Mouse (Mus musculus) A20 (cell line): ENCODE data around the gene Aurkb.

ENCODE experiments used
- DNase-seq: peaks from one replicate; pipeline ENCODE4 v3.0.0-alpha.2; 2011; ENCODE audit warnings: low read depth, low spot score

The Aurkb gene

DNA sequence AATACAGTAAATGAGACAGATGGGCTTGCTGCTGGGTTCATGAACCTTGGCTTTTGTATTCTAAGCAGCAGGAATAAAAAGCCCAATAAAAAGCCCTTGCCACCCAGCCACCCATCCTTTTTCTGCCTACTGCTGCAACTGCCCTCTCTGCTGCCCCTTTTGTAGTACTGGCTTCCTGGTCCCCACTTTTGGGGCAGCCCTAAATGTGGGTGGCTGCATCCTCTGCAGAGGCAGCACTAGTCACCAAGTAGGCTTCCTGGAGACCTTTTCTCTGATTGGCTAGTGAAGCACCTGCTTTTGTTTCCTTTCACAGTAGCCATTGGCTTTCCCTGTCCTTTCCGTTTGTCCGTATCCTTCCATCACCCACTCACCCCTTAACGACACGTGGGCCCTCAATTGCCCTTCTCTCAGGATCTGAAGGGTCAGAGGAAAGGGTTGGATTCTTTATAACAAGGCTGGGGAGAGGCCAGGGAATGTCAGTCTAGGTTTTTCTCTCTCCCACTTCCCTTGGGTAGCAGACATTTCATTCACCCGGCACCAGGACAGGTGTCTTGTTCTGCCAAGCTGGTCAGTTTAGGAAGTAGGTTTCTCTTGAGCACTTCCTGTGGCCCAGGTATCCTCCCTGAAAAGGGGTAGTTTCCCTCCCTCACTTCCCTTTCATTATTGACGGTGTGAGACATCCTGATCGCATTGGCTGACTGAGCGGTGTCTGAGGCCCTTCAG is 52.8 kb downstream of the Aurkb start:
- DNase-seq: peak; percentile 56

DNA sequence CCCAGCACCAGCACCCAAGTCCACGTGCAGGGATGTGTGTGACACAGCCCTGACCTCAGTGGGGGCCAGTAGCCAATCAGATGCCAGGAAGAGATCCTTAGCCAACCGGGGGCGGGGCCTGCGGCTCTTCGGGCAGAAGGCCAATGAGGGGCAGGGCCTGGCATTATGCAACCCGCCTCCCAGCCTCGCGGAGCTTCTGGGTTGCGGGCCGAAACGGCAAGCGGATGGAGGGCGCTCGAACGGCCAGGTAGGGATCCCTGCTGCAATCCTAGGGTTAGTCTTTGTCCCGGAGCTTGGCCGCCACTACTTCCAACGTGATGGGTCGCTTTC is 53.3 kb downstream of the Aurkb start:
- peak; percentile 98 for DNase-seq

DNA sequence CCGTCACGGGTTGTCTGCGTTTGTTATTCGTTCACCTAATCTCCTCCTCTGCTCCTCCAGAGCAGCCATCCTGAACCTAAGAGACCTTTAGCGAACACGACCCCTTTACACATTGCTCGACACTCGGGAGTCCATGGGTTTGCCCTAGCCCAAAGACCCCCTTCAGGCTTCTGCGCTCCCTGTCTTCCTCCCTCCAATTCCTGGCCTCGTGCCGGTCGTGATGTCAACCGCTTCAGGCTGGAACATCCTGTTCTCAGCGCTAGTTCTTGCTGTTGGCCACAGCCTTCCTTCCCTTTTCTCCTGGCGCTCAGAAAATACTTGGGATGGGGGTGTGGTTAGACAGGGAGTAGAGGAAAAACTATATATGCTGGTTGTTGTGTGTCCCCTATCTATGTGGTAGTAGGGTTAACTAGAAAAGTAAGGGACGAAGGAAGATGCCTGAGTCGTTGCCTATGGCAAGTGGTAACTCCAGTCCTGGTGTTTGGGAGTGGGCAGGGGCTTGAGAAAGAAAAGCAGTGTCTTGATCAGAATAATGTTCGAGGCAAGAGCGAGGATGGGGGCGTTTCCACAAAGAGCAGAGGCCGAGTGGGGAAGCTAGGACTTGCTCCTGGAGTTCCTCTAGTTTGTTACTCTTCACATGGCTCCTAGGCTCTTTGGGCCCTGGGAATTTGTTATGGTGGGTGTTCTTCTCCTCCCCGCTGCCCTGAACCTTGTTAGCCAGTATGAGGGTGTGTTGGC is 53.9 kb downstream of the Aurkb start:
- no peak for DNase-seq

DNA sequence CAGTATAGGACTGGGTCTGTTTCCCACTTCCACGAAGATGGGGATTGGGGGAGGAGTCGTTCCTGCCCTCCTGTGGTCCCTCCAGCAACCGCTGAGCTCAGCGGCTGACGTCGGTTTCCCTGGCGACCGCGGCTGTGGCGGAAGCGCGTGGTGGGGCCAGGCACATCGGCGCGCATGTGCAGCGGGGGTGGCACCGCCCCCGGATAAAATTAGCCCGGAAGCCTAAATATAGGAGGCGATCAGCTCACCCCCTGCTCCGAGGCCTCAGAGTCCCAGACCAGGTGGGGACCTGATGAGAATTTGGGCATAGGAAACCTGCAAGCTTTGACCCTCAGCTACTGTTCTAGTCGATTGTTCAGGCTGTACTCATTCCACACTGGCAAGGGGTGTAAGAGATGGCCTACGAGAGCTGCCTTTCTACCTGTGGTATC is 54.5 kb downstream of the Aurkb start:
- DNase-seq: peak; percentile 97

DNA sequence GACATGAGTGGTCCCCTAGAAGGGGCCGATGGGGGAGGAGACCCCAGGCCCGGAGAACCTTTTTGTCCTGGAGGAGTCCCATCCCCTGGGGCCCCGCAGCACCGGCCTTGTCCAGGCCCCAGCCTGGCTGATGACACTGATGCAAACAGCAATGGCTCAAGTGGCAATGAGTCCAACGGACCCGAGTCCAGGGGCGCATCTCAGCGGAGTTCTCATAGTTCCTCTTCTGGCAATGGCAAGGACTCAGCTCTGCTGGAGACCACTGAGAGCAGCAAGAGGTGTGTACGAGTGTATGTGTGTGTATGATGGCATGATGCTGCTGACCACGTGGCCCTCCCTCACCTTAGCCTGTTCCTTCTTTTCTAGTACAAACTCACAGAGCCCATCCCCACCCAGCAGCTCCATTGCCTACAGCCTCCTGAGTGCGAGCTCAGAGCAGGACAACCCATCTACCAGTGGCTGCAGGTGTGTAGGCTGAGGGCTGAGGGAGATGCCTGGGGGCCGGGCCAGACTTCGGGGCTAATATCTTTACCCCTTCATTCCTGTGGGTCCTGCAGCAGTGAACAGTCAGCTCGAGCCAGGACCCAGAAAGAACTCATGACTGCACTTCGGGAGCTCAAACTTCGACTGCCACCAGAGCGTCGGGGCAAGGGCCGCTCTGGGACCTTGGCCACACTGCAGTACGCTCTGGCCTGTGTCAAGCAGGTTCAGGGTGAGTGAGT is 55.4 kb downstream of the Aurkb start:
- DNase-seq: peak; percentile 37
